Mouse (Mus musculus): ENCODE measurements around the gene Olfml2b.

DNA sequence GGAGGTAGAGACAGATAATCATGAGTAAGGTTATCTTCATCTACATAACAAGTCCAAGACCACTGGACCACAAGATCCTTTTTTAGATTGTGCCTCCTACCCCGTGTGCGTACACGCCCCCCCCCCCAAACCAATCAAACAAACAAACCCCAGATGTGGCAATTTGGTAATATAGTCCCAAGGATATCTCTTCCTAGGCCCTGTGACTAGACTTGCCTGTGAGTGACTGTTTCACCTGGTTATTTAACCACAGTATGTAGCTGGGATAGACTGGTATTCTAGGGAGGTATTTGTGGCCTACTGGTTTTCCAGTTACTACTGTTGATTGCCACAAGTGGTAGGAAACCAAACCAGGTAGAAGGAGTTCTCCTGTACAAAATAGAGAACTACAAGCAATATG lies 33.6 kb upstream of the Olfml2b start:
- no peak for TF ChIP-seq ZC3H11A (IDR thresholded peaks at IDR 0.05; ENCODE audit: borderline replicate concordance, low read depth, low read length)
- no peak for TF ChIP-seq HCFC1 (IDR thresholded peaks at IDR 0.05; ENCODE audit: borderline replicate concordance, insufficient read depth, low read length)
- TF ChIP-seq ZNF384 (IDR thresholded peaks at IDR 0.05; ENCODE audit: low read depth, low read length), result no peak

All from ES-E14 (cell line).